14 mouse cellular contexts compared by ENCODE assay signal in the genomic region with DNA sequence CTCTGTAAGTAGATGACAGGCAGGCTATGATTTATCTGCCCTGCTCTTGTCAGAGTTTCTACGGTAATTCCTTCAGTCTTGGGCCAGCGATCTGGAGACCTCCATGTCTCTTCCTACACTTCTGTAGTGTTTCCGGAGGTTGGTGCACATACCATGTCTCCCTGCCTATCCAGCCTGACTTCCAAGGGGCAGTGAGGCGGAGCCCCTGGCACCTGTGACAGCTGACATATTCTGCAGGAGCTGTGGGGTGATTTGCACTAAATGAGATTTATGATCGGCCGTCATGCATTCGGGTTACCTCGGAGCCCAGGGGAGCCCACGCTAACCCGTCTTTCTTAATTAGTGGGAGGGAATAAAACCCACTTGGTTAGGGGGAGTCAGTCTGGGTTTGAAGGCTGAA.
"Had no signal": no experiment of that assay in that cellular context is flagged by ENCODE, and none has a peak within 500 bp of the region (broad histone marks: within the 10 kb centered on the region; RNA-seq: fewer than 3 reads in every experiment).

No protein-coding gene starts in this region.

- H3K36me3 ChIP-seq: intestine, embryonic 15.5 days; limb, embryonic 10.5 days; liver, embryonic 15.5 days; midbrain, embryonic 10.5 days had no signal

- H3K9ac ChIP-seq: intestine, embryonic 15.5 days; liver, embryonic 15.5 days had no signal

- H3K27ac ChIP-seq: intestine, embryonic 15.5 days; left cerebral cortex, adult 2 months; liver, embryonic 15.5 days had no signal

- ATAC-seq: intestine, embryonic 15.5 days; lung, postnatal 0 days; midbrain, embryonic 16.5 days had no signal

- H3K9me3 ChIP-seq: intestine, embryonic 15.5 days; limb, embryonic 10.5 days; liver, embryonic 15.5 days; midbrain, embryonic 10.5 days had no signal

- H3K4me2 ChIP-seq: intestine, embryonic 15.5 days; liver, embryonic 11.5 days; liver, embryonic 15.5 days had no signal

- H3K4me3 ChIP-seq: intestine, embryonic 15.5 days; left cerebral cortex, adult 2 months; limb, embryonic 10.5 days; liver, embryonic 15.5 days; midbrain, embryonic 10.5 days had no signal

- H3K27me3 ChIP-seq: intestine, embryonic 15.5 days had no signal

- DNase-seq: kidney, adult 2 months; lung, adult 2 months; lung, postnatal 4 days; right cerebral cortex, adult 18-20 months; right cerebral cortex, postnatal 25 days; thymus, postnatal 36 days had no signal
